Mouse (Mus musculus): ENCODE data around the gene Polr3b. TPM values are rescaled to one million over a fixed set of nuclear protein-coding genes. Genes with fewer than 3 reads are reported as not detected.

Gene Polr3b
- polyA plus RNA-seq, 1 experiment = 3.2 TPM

DNA sequence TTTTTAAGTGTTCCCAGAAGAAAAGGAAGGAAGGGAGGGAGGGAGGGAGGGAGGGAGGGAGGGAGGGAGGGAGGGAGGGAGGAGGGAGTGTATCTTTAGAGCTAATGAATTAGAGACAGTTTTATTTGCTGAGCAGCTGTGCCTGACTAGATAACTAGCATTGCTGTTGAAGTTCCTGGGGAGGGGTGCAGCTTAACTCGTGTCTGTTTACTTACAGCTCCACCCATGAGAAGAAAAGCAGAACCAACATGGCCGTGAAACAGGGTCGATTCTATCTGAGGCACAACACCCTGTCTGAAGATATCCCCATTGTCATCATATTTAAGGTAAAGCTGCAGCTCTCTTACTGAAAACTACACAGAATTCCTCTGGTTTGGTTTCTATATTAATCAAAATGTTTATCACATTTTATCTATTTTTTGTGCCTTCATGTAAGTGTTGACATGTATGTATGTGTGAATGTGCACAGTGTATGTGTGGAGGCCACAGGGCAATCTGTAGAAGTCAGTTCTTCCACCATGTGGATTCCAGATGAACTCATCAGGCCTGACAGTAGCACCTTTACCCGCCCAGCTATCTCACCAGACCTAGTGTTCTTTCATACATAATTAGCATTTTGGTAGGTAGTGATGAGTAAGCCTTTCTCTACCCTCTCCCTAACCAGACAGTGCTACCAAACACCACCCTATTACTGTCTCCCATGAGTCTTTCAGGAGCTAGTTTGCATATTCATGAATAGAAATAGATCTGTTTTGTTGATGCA, 17.6 kb downstream of the Polr3b start:
- H3K4me3 ChIP-seq (replicated peaks) = no peak overlapping the region
- TF ChIP-seq FLI1 (IDR thresholded peaks at IDR 0.05; ENCODE audit: low read length) (no peak), GATA1 (IDR thresholded peaks at IDR 0.05; ENCODE audit: borderline replicate concordance, low read length) (no peak)
- peaks cover 81% of the 10 kb centered on the region for H3K36me3 ChIP-seq (replicated peaks; ENCODE audit: low read length)
- H3K4me1 ChIP-seq = peaks cover 6% of the 10 kb centered on the region
- no peaks in the 10 kb centered on the region for H3K27me3 ChIP-seq (replicated peaks)
- no peaks in the 10 kb centered on the region for H3K9me3 ChIP-seq

DNA sequence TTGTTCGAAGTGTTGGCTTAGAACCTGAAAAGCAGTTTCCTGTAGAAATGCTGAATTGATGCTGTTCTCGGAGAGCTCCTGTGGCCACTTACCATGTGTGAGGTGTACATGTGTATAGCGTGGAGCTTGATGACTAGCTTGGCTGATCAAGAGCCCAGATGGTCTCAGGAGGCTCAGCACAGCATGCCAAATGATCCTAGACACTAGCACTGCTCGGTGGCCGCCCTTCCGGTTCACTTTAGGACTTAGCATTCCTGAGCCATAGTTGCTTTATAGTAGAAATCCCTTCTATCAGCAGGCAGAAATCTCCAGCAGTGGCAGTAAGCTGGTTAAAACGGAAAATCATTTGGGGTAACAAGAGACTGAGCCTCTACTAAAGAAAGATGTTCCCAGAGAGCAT, 18.8 kb downstream of the Polr3b start:
- H3K4me3 ChIP-seq (replicated peaks) = no peak overlapping the region
- H3K4me1 ChIP-seq = peaks cover 18% of the 10 kb centered on the region
- no peaks in the 10 kb centered on the region for H3K9me3 ChIP-seq
- H3K36me3 ChIP-seq (replicated peaks; ENCODE audit: low read length) = peaks cover 75% of the 10 kb centered on the region
- TF ChIP-seq FLI1 (IDR thresholded peaks at IDR 0.05; ENCODE audit: low read length) (no peak), GATA1 (IDR thresholded peaks at IDR 0.05; ENCODE audit: borderline replicate concordance, low read length) (no peak)
- no peaks in the 10 kb centered on the region for H3K27me3 ChIP-seq (replicated peaks)

DNA sequence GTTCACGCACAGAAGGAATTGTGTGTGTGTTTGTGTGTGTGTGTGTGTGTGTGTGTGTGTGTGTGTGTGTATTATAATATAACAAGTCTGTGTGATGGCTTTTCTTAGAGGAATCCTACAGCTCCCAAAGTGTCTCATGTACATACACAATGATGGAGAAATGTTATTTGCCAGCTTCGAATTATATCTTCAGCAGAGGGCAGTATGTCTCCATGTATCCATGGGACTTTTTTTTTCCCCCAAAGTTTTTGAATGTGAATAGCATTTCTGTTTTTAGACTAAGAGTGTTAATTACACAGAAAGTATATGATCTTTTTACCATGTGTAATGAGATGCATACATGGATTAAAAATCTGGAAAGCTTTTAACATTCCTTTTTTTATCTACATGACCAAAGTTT, 19.5 kb downstream of the Polr3b start:
- Histone ChIP-seq H3K9me3 (no peaks in the 10 kb centered on the region), H3K4me1 (peaks cover 25% of the 10 kb centered on the region), H3K36me3 (replicated peaks; ENCODE audit: low read length) (peaks cover 71% of the 10 kb centered on the region), H3K4me3 (replicated peaks) (no peak overlapping the region), H3K27me3 (replicated peaks) (no peaks in the 10 kb centered on the region)
- TF ChIP-seq GATA1 (IDR thresholded peaks at IDR 0.05; ENCODE audit: borderline replicate concordance, low read length) = no peak
- TF ChIP-seq FLI1 (IDR thresholded peaks at IDR 0.05; ENCODE audit: low read length) = no peak

DNA sequence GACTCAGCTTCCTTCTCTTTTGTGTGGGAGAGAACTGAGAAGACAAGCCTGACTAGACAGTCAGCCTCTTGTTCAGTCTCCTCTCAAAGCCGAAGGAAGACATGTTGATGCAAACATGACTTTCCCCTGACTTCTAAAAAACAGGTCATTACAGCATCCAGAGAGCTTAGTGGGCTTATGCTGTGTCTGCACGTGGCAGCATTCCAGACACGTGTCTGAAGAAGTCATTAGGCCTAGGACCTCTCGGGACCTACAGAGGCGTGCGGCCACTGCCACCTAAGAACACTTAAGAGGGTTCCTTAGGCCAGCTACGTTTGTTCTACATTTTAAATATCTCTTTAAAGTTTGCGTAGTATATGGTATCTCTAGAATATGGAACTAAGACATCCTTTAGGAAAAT, 23.8 kb downstream of the Polr3b start:
- H3K4me3 ChIP-seq (replicated peaks) = no peak overlapping the region
- peaks cover 65% of the 10 kb centered on the region for H3K4me1 ChIP-seq
- H3K36me3 ChIP-seq (replicated peaks; ENCODE audit: low read length) = peaks cover 63% of the 10 kb centered on the region
- no peak for TF ChIP-seq GATA1 (IDR thresholded peaks at IDR 0.05; ENCODE audit: borderline replicate concordance, low read length)
- no peaks in the 10 kb centered on the region for H3K27me3 ChIP-seq (replicated peaks)
- no peaks in the 10 kb centered on the region for H3K9me3 ChIP-seq

DNA sequence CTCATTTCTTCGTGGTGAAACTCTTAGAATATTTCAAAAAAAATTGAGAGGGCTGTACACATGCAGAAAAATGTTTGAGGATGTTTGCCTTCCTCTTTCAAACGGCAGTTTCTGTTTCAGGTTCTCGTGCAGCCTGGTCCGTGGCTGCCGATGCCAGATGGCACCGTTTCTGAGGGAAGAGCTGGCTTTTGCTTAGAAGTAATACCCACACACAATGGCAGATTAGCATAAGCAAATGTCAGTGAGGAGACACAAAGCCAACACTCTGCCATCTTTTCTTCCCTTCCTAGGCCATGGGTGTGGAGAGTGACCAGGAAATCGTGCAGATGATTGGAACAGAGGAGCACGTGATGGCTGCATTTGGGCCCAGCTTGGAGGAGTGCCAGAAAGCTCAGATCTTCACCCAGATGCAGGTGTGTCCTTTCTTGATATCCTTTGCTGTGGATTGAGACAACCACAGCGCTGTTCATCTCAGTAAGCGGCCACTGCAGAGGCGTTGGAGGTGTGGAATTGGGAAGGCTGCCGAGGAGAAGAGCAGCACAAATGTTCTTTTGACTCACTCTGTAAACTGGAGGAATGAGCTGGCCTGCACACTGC, 24.5 kb downstream of the Polr3b start:
- Histone ChIP-seq H3K4me3 (replicated peaks) (peak overlapping the region; percentile 50), H3K27me3 (replicated peaks) (no peaks in the 10 kb centered on the region), H3K9me3 (no peaks in the 10 kb centered on the region), H3K4me1 (peaks cover 70% of the 10 kb centered on the region), H3K36me3 (replicated peaks; ENCODE audit: low read length) (peaks cover 62% of the 10 kb centered on the region)
- no peak for TF ChIP-seq FLI1 (IDR thresholded peaks at IDR 0.05; ENCODE audit: low read length)
- TF ChIP-seq GATA1 (IDR thresholded peaks at IDR 0.05; ENCODE audit: borderline replicate concordance, low read length) = no peak

DNA sequence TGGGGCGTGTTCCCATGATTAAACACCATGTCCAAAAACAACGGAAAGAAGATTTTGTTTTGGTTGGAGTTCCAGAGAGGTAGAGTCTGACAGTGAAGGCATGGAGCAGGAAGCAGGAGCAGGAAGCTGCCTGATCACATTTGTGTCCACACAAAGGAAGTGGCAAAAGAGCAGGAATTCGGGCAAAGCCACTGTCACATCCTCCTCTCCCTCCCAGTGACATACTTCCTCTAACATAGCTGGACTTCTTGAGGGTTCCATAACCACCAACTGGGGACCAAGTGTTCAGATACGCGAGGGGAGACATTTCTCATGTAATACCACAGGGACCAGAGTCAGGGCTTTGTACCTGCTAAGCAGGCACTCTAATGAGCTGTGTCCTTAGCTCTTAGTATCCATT, 25.2 kb downstream of the Polr3b start:
- peaks cover 63% of the 10 kb centered on the region for H3K36me3 ChIP-seq (replicated peaks; ENCODE audit: low read length)

DNA sequence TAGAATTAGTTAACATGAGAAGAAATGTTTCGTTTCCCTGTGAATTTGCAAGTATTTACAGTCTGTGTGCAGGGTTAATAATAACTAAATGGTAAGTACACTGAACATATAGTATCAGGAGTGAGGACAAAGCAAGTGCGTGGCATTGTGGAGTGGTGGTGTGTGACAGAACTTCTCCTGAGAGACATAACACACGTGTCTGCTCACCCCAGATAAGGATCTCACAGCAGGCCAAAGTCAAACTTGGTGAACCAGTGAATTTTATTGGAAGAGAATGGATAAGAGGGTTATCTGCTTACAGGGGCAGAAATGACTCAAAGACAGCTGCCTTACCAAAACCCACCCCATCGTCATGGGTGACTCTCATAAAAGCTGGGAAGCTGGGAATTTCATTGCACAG, 26.8 kb downstream of the Polr3b start:
- peaks cover 62% of the 10 kb centered on the region for H3K36me3 ChIP-seq (replicated peaks; ENCODE audit: low read length)
- no peak for TF ChIP-seq FLI1 (IDR thresholded peaks at IDR 0.05; ENCODE audit: low read length)
- no peak for TF ChIP-seq GATA1 (IDR thresholded peaks at IDR 0.05; ENCODE audit: borderline replicate concordance, low read length)
- H3K4me3 ChIP-seq (replicated peaks) = no peak overlapping the region
- no peaks in the 10 kb centered on the region for H3K27me3 ChIP-seq (replicated peaks)
- no peaks in the 10 kb centered on the region for H3K9me3 ChIP-seq
- peaks cover 78% of the 10 kb centered on the region for H3K4me1 ChIP-seq

More for the DNA sequence above, 25.2 kb downstream of the Polr3b start:
- no peak for TF ChIP-seq FLI1 (IDR thresholded peaks at IDR 0.05; ENCODE audit: low read length)
- no peaks in the 10 kb centered on the region for H3K27me3 ChIP-seq (replicated peaks)
- H3K4me3 ChIP-seq (replicated peaks) = peak overlapping the region; percentile 16
- H3K4me1 ChIP-seq = peaks cover 71% of the 10 kb centered on the region
- H3K9me3 ChIP-seq = no peaks in the 10 kb centered on the region

DNA sequence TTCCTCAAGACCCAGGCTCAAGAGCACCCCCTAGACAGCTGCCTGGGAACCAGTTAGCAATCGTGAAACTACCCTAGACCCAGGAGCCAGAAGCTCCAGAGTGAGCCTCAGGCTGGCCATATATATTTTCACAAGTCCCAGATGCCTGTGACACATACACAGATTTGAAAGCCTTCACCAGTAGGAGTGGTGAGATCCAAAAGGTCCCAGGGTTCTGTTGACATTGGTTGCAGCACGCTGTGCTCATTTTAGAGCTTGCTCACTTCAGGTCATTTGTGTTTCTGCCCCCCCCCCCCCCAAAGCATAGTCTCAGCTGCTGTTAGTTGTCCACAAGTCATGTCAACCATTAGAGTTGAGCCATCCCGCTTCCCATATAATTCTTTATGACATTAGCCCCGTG, 31.9 kb downstream of the Polr3b start:
- peaks cover 47% of the 10 kb centered on the region for H3K36me3 ChIP-seq (replicated peaks; ENCODE audit: low read length)

DNA sequence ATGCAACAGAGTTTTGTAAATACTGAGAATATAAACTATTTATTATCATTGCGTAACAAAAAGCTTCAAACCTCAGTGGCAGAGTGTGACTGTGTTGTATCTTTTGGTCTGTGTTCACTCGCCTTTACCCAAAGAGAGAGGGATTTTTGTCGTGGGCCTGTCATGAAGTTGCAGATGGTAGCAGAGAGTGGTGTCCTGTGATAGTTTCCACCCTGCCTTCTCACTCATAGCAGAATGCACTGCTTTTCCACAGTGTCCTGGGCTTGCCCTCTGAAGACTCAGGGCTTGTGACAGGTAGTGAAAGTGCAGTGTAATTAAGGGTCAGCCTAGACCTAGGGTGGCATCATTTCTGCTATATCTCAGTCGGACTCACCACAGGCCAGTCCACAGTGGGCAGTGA, 32.6 kb downstream of the Polr3b start:
- no peaks in the 10 kb centered on the region for H3K27me3 ChIP-seq (replicated peaks)
- TF ChIP-seq GATA1 (IDR thresholded peaks at IDR 0.05; ENCODE audit: borderline replicate concordance, low read length) (no peak), FLI1 (IDR thresholded peaks at IDR 0.05; ENCODE audit: low read length) (no peak)
- no peak overlapping the region for H3K4me3 ChIP-seq (replicated peaks)
- no peaks in the 10 kb centered on the region for H3K9me3 ChIP-seq
- H3K36me3 ChIP-seq (replicated peaks; ENCODE audit: low read length) = peaks cover 46% of the 10 kb centered on the region
- H3K4me1 ChIP-seq = peaks cover 52% of the 10 kb centered on the region

More for the DNA sequence above, 31.9 kb downstream of the Polr3b start:
- no peak overlapping the region for H3K4me3 ChIP-seq (replicated peaks)
- peaks cover 57% of the 10 kb centered on the region for H3K4me1 ChIP-seq
- H3K27me3 ChIP-seq (replicated peaks) = no peaks in the 10 kb centered on the region
- no peak for TF ChIP-seq FLI1 (IDR thresholded peaks at IDR 0.05; ENCODE audit: low read length)
- no peak for TF ChIP-seq GATA1 (IDR thresholded peaks at IDR 0.05; ENCODE audit: borderline replicate concordance, low read length)
- H3K9me3 ChIP-seq = no peaks in the 10 kb centered on the region

DNA sequence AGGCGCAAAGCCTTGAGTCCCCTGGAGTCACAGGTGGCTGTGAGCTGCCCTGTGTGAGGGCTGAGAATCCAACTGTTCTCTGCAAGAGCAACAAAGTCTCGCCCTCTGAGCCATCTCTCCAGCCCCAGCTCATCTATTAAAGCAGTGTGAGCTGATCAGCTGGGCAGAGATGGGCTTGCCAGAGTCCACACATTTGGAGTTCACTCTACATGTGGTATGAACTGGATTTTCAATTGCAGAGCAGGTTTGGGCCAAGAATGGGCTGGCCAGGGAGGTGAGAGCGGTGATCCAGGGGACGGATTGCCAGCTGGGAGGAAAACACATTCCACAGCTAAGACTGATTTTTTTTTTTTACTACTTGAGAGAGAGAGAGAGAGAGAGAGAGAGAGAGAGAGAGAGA, 34.5 kb downstream of the Polr3b start:
- TF ChIP-seq FLI1 (IDR thresholded peaks at IDR 0.05; ENCODE audit: low read length) (no peak), GATA1 (IDR thresholded peaks at IDR 0.05; ENCODE audit: borderline replicate concordance, low read length) (no peak)
- Histone ChIP-seq H3K4me3 (replicated peaks) (no peak overlapping the region), H3K27me3 (replicated peaks) (no peaks in the 10 kb centered on the region), H3K9me3 (0 out of 2 replicates have a peak, but pooled peaks cover under 1% of the 10 kb centered on the region), H3K36me3 (replicated peaks; ENCODE audit: low read length) (peaks cover 56% of the 10 kb centered on the region), H3K4me1 (peaks cover 35% of the 10 kb centered on the region)

All from megakaryocyte, embryonic 14.5 days (primary cell).